Mouse (Mus musculus) liver, embryonic 14.5 days (tissue): Measurements from ENCODE around the gene Elmo2. TPM values are rescaled to one million over a fixed set of nuclear protein-coding genes. Genes with fewer than 3 reads are reported as not detected.

Source experiments
- ATAC-seq: fragments of 200-750 bp; cut with Nextera tagmentation; 2 replicates; pipeline ENCODE4 v1.8.0; 2017; ENCODE audit warnings: moderate number of reproducible peaks, mild to moderate bottlenecking, moderate library complexity; ENCODE audit not compliant: insufficient read depth
- DNase-seq, 3 experiments: peaks; one replicate each; pipeline ENCODE4 v3.0.0-alpha.2; 2012 to 2013; ENCODE audit warnings: low read depth in 3 of 3, low spot score in 3 of 3
- H3K27ac ChIP-seq: fragments of 300-500 bp; sonication (generic); 2 replicates; pipeline ENCODE4 v1.5.1; 2014; ENCODE audit warnings: moderate library complexity, mild to moderate bottlenecking, control low read depth, inconsistent platforms
- H3K27me3 ChIP-seq: fragments of 300-500 bp; sonication (generic); 2 replicates; pipeline ENCODE4 v1.6.1; 2014; ENCODE audit warnings: mild to moderate bottlenecking, low read length, moderate library complexity; ENCODE audit not compliant: control insufficient read depth, insufficient read depth
- H3K36me3 ChIP-seq: fragments of 300-500 bp; sonication (generic); replicated peaks from 2 replicates; pipeline ENCODE4 v1.6.1; 2014; ENCODE audit warnings: low read depth; ENCODE audit not compliant: control insufficient read depth, insufficient read depth
- H3K4me1 ChIP-seq, 2 experiments: fragments of 200-500 bp in 1 of 2; fragments of 300-500 bp in 1 of 2; sonication (generic) in 1 of 2; replicated peaks; 2 replicates each; pipeline ENCODE4 v1.6.1; 2012 to 2014; ENCODE audit warnings: antibody characterized with exemption in 1 of 2, inconsistent platforms in 1 of 2, low read length in 1 of 2; ENCODE audit not compliant: control insufficient read depth in 2 of 2, insufficient read depth in 2 of 2
- H3K4me2 ChIP-seq: fragments of 300-500 bp; sonication (generic); 2 replicates; pipeline ENCODE4 v1.6.1; 2014; ENCODE audit warnings: low read depth, mild to moderate bottlenecking, control low read depth, moderate library complexity
- H3K4me3 ChIP-seq, 2 experiments: fragments of 200-500 bp in 1 of 2; fragments of 300-500 bp in 1 of 2; sonication (generic) in 1 of 2; 2 replicates each; pipeline ENCODE4 v1.5.1; 2012 to 2014; ENCODE audit warnings: low read depth in 2 of 2, low read length in 2 of 2, mild to moderate bottlenecking in 2 of 2, control low read depth in 1 of 2, inconsistent platforms in 1 of 2, moderate library complexity in 1 of 2; ENCODE audit not compliant: insufficient read depth in 1 of 2
- H3K9ac ChIP-seq: fragments of 300-500 bp; sonication (generic); replicated peaks from 2 replicates; pipeline ENCODE4 v1.6.1; 2014; ENCODE audit warnings: mild to moderate bottlenecking, control low read depth, moderate library complexity
- H3K9me3 ChIP-seq: fragments of 300-500 bp; sonication (generic); 2 replicates; pipeline ENCODE4 v1.6.1; 2016; ENCODE audit warnings: low read length, mixed read lengths; ENCODE audit not compliant: control insufficient read depth
- CTCF ChIP-seq: IDR thresholded peaks from 2 replicates; pipeline ENCODE4 v1.5.1; 2016; ENCODE audit warnings: antibody characterized with exemption, low read depth, control low read depth
- EP300 ChIP-seq: IDR thresholded peaks from 2 replicates; pipeline ENCODE4 v1.6.1; 2016; ENCODE audit warnings: antibody characterized with exemption, low read depth
- WGBS: fragments of 180-500 bp; shearing (Covaris S2); extraction: QIAGEN DNeasy Blood & Tissue Kit; methylation state at CpG from one replicate; pipeline ENCODE4 v1.1.7; 2014; ENCODE audit not compliant: insufficient replicate concordance; 5-methylcytosine and 5-hydroxymethylcytosine counted together
- polyA plus RNA-seq, 2 experiments: library from polyadenylated mRNA; depleted of rRNA in 1 of 2; stranded (reverse) in 1 of 2; unstranded in 1 of 2; fragments of >200 nt; fragmentation: Nextera tagmentation in 1 of 2; extraction: Ambion mirVana in 1 of 2; gene quantifications; 2 replicates each; pipeline versions ENCODE4 v1.2.1 to v1.2.3; 2012 to 2014

The Elmo2 gene
- polyA plus RNA-seq, 2 experiments: 10.2 to 13.1 TPM

DNA sequence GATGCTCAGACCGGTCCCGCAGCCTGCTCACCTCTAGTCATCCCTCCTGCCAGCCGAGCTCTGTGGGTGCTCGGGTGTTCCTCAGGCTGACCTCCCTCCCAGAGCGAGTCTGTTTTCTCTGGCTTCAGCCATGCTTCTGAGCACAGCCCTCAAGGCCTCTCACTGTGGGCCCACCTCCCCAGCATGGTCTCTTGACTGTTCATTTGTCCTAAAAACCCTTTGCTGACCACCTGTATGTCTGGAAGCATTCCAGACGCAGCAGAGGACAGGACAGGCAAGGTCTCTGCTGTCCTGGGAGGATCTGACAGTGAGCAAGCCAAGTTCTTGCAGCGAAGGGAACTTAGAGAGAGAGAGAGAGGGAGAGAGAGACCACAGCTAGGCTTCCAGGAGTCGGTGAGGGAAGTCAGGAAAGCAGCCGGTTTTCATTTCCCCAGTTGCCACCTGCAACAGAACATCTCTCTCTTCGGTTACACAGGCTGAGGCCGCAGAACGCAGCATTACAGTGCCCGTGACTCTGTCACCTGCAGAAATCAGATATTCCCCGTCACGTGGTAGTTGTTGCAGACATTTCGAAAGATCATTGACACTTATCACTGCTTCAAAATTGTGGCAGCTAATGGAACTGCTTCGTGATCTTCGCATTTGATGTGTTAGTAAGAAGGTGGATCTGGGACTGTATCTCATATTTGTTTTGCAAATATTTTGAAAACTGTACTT is 63.8 kb downstream of the Elmo2 start:
- 44% methylated on average over 18 of the region's 18 CpGs for WGBS
- no peaks in the 10 kb centered on the region; the same call in 1 of the 2 replicates for H3K27me3 ChIP-seq

DNA sequence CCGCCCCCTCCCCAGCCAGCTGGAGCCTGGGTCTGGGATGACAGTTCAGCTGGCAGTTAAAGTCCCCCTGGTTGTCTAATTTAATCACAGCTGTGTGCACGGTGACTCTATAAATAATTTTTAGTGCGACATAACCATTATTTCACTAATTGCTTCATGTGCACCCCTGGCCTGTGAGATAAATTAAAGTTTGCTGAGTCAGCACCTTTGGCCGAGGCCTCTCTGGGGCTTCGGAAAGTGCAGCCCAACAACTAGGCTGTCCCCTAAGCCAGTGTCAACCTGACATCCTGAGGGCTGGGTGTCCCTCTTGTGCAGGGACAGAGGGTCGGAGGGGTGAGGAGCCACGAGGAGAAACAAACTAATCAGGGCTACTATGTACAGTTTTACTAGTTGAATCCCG is 66.4 kb downstream of the Elmo2 start:
- H3K4me2 ChIP-seq: no peak overlapping the region
- no peak for TF ChIP-seq EP300
- TF ChIP-seq CTCF: no peak
- ATAC-seq (no peak), DNase-seq (no peak)
- 61% methylated on average over 8 of the region's 8 CpGs for WGBS
- H3K9me3 ChIP-seq: no peaks in the 10 kb centered on the region
- H3K9ac ChIP-seq: no peak overlapping the region
- H3K4me3 ChIP-seq: no peak overlapping the region
- no peaks in the 10 kb centered on the region; the same call in 1 of the 2 replicates for H3K27me3 ChIP-seq
- no peaks in the 10 kb centered on the region for H3K4me1 ChIP-seq
- no peak overlapping the region for H3K27ac ChIP-seq
- no peaks in the 10 kb centered on the region for H3K36me3 ChIP-seq

More for the DNA sequence above, 63.8 kb downstream of the Elmo2 start:
- no peaks in the 10 kb centered on the region for H3K9me3 ChIP-seq
- no peaks in the 10 kb centered on the region for H3K36me3 ChIP-seq
- no peak overlapping the region for H3K4me2 ChIP-seq
- no peak for DNase-seq
- no peak for ATAC-seq
- H3K27ac ChIP-seq: no peak overlapping the region
- H3K9ac ChIP-seq: no peak overlapping the region
- no peak for TF ChIP-seq EP300
- no peak for TF ChIP-seq CTCF
- no peaks in the 10 kb centered on the region for H3K4me1 ChIP-seq
- no peak overlapping the region for H3K4me3 ChIP-seq

DNA sequence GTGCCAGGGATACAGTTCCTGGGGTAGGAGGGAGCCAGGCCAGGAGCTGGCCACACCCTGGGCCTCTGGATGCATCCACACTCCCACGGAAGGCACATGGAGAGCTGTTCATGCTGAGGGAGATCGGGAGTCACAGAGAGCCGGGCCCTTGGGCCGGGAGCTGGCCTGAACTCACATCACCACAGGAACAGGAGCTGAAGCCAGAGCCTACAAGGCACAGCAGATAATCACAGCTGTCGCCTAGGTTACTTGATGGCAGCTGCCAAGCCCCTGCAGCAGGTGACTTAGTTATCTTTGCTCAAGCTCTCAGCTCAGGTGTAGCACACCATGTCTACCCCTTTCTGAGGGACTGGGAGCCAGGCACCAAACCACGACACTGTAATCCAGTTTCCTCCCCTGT is 68.0 kb downstream of the Elmo2 start:
- no peaks in the 10 kb centered on the region; the same call in none of the 2 replicates for H3K27me3 ChIP-seq
- no peak overlapping the region for H3K4me3 ChIP-seq
- H3K36me3 ChIP-seq: no peaks in the 10 kb centered on the region
- no peaks in the 10 kb centered on the region for H3K4me1 ChIP-seq
- no peak overlapping the region for H3K4me2 ChIP-seq
- WGBS: 59% methylated on average over 6 of the region's 6 CpGs
- no peak for TF ChIP-seq EP300
- TF ChIP-seq CTCF: no peak
- H3K9me3 ChIP-seq: no peaks in the 10 kb centered on the region
- ATAC-seq (no peak), DNase-seq (no peak)
- no peak overlapping the region for H3K9ac ChIP-seq
- H3K27ac ChIP-seq: no peak overlapping the region

GRCm38 (mm10) chr2:165257151-165257834 is 69.0 kb downstream of the Elmo2 start:
- no peak overlapping the region for H3K9ac ChIP-seq
- WGBS: 36% methylated on average over 11 of the region's 11 CpGs

GRCm38 (mm10) chr2:165256213-165256612 is 70.1 kb downstream of the Elmo2 start:
- Histone ChIP-seq H3K4me3 (no peak overlapping the region), H3K4me1 (no peaks in the 10 kb centered on the region), H3K9me3 (no peaks in the 10 kb centered on the region), H3K27ac (no peak overlapping the region), H3K36me3 (no peaks in the 10 kb centered on the region), H3K9ac (no peak overlapping the region), H3K4me2 (no peak overlapping the region), H3K27me3 (no peaks in the 10 kb centered on the region; the same call in 1 of the 2 replicates)
- ATAC-seq (no peak), DNase-seq (no peak)
- TF ChIP-seq CTCF (no peak), EP300 (no peak)
- WGBS: 59% methylated on average over 10 of the region's 10 CpGs

More at GRCm38 (mm10) chr2:165257151-165257834, 69.0 kb downstream of the Elmo2 start:
- DNase-seq (no peak), ATAC-seq (no peak)
- Histone ChIP-seq H3K36me3 (no peaks in the 10 kb centered on the region), H3K9me3 (no peaks in the 10 kb centered on the region), H3K4me3 (no peak overlapping the region), H3K27ac (no peak overlapping the region), H3K4me2 (no peak overlapping the region), H3K4me1 (no peaks in the 10 kb centered on the region), H3K27me3 (no peaks in the 10 kb centered on the region; the same call in none of the 2 replicates)
- TF ChIP-seq EP300 (no peak), CTCF (no peak)
